Comparison of ENCODE assay signal across 22 mouse cellular contexts in the genomic region with DNA sequence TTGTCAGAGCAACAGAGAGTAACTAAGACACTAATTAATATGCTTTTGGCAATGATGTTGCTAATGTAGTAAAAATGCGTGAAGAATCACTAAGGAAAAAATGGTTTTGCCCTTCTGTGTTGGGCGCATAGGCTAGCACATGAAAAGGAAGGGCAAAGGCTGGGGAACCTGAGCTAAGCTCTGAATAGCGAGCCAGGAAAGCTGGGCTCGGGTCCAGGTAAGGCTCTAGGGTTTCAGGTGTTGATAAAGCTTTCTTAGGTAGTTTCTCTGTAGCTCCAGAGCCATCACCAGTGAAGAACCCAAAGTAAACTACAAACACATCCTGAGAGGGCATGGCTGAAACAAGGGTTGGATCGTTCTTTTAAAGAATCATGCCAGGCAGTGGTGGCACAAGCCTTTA. TPM values are rescaled to one million over a fixed set of nuclear protein-coding genes. Genes with fewer than 3 reads are reported as not detected.
A peak's percentile ranks its signal among the peaks of the same experiment; 100 is the strongest.
DNase-seq lines count a peak whose midpoint lies in the region; TF ChIP-seq lines count a peak whose summit lies in the region.
"Had no signal": no experiment of that assay in that cellular context is flagged by ENCODE, and none has a peak within 500 bp of the region (broad histone marks: within the 10 kb centered on the region; RNA-seq: fewer than 3 reads in every experiment).

No protein-coding gene starts in this region.

- TF ChIP-seq POLR2A in lung, adult 2 months (IDR thresholded peaks at IDR 0.05; ENCODE audit: borderline replicate concordance, extremely low read depth, low read depth, low read length): no peak

- H3K27ac ChIP-seq in gastrocnemius, adult 2 months: peak overlapping the region; percentile 81
- H3K27ac ChIP-seq: hindbrain, embryonic 10.5 days; hindbrain, embryonic 15.5 days; kidney, postnatal 0 days; liver, embryonic 14.5 days; neural tube, embryonic 12.5 days had no signal

- intact Hi-C loops in gastrocnemius, adult 2 months (cut with DNase I): no loop called here
- intact Hi-C loops in gastrocnemius, postnatal 14 days (cut with DNase I; ENCODE audit: low total_unique reads): no loop called here

- 0 out of 2 replicates have a peak, but pooled peaks cover 3% of the 10 kb centered on the region for H3K4me1 ChIP-seq in lung, adult 2 months (ENCODE audit: control insufficient read depth, insufficient read depth, low read length)
- H3K4me1 ChIP-seq: hindbrain, embryonic 10.5 days; hindbrain, embryonic 15.5 days; neural tube, embryonic 12.5 days had no signal

- 85% methylated on average over 5 of the region's 5 CpGs for WGBS in lung, adult 2 months

- peak; percentile 70 for DNase-seq in gastrocnemius, adult 18-20 months (ENCODE audit: low spot score)
- no peak for DNase-seq in gastrocnemius, postnatal 4 days (ENCODE audit: low spot score in 2 of 2)
- DNase-seq in kidney, postnatal 14 days: peak; percentile 26
- no peak for DNase-seq in kidney, postnatal 4 days
- peak; percentile 85 for DNase-seq in gastrocnemius, adult 2 months
- DNase-seq in gastrocnemius, postnatal 14 days: peak; percentile 43
- no peak for DNase-seq in testis, postnatal 10 days (ENCODE audit: low spot score)
- no peak for DNase-seq in lung, adult 2 months
- DNase-seq: adrenal gland, postnatal 25 days; heart, postnatal 14 days; left cerebral cortex, postnatal 4 days; lung, embryonic 14.5 days; lung, postnatal 14 days; right cerebral cortex, postnatal 4 days; thymus, postnatal 4 days had no signal

- H3K4me3 ChIP-seq in gastrocnemius, adult 2 months: no peak overlapping the region
- H3K4me3 ChIP-seq in lung, adult 2 months (replicated peaks; ENCODE audit: extremely low read depth, low read depth, low read length): no peak overlapping the region
- H3K4me3 ChIP-seq: erythroblast, embryonic 14.5 days; hindbrain, embryonic 10.5 days; hindbrain, embryonic 15.5 days; myocyte; neural tube, embryonic 12.5 days had no signal

- TF ChIP-seq CTCF in gastrocnemius, adult 2 months (IDR thresholded peaks at IDR 0.05): no peak
- TF ChIP-seq CTCF in lung, adult 2 months (IDR thresholded peaks at IDR 0.05; ENCODE audit: insufficient read depth, low read length): no peak

RNA-seq across cellular contexts. Expression of gene St3gal3, which starts 6.8 kb away (rescaled TPM):
- 10 to 100 TPM; 70.4 to 73.6 TPM for total RNA-seq in gastrocnemius, adult 18-20 months (2021)
- 10 to 100 TPM; 34.9 to 37.5 TPM for total RNA-seq in gastrocnemius, postnatal 4 days (2021)
- total RNA-seq in gastrocnemius, adult 2 months (2021): 10 to 100 TPM; 73.4 to 75.0 TPM
- 10 to 100 TPM; 50.0 to 56.1 TPM for total RNA-seq in gastrocnemius, postnatal 14 days (2021)
- polyA plus RNA-seq in lung, adult 2 months (2012; rRNA removed): 20.1 and 23.4 TPM in 2 replicates

RNA-seq across cellular contexts. Expression of gene Kdm4a, which starts 38.3 kb away (rescaled TPM):
- 10 to 100 TPM; 18.0 to 18.8 TPM for total RNA-seq in gastrocnemius, adult 18-20 months (2021)
- total RNA-seq in gastrocnemius, postnatal 4 days (2021): 10 to 100 TPM; 34.4 to 35.7 TPM
- 10 to 100 TPM; 18.0 to 34.4 TPM for total RNA-seq in gastrocnemius, adult 2 months (2021)
- total RNA-seq in gastrocnemius, postnatal 14 days (2021): 10 to 100 TPM; 21.4 to 26.2 TPM
- 25.6 and 36.0 TPM in 2 replicates for polyA plus RNA-seq in lung, adult 2 months (2012; rRNA removed)

Comparison
In these comparisons a context has a peak if more than half of its experiments do, and no peak if none do; other contexts are left out.
1. DNase-seq: peak in gastrocnemius, adult 18-20 months (single experiment), kidney, postnatal 14 days (single experiment), gastrocnemius, adult 2 months (single experiment) and gastrocnemius, postnatal 14 days (single experiment); none in gastrocnemius, postnatal 4 days (0 of 2), kidney, postnatal 4 days (0 of 2), testis, postnatal 10 days (single experiment) and lung, adult 2 months (single experiment).